Mouse (Mus musculus) embryo, embryonic 11.5 days (tissue): ENCODE measurements at regions not wholly inside any gene's neighbourhood (a gene's known extent, or its start where the extent isn't known, plus 50 kb on each side); places are given as distances from the start of the nearest gene placed in this dataset.
A peak's percentile ranks its signal among the peaks of the same experiment; 100 is the strongest.

Source experiments
- DNase-seq: peaks from one replicate; pipeline ENCODE4 v3.0.0-alpha.2; 2012; ENCODE audit warnings: low read depth, low spot score

DNA sequence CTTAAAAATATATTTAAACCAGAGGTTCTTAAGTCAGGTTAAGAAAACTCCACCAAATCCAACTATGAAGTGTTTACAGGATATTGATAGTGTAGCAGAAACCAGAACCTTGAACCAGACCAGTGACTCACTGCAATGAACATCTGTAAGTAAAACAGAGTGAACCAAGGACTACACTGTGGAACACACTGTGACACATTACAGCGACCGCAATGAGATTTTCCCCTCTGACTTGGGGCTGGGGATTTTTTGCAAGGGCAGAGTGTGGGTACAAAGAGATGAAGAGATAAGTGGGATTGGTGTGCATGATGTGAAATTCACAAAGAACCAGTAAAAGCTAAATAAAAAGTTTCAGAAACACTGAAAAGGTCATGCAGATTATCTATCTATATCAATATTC is 73.0 kb upstream of the Nrn1 start:
- no peak for DNase-seq

DNA sequence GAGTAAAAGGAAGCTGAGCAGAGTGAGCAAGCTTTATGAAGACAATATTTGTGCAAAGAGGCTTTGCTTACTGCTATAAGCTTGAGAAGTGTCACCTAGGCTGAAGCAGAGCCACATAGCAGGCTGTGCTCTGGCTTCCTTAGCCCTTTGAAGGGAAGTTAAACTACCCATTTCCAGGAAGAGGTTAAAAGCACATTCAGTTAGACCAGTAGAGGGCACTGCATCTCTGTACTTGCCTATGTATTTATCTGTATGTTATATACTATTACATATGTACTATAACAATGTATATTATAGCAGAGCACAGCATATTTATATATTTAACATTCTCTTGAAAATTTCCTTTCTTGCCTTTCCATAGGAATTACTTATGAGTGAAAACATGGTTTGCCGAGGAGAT is 54.4 kb upstream of the Nrn1 start:
- DNase-seq, result peak; percentile 5
